Mouse (Mus musculus) heart, embryonic 16.5 days (tissue): Measurements from ENCODE around the gene Alyref2. TPM values are rescaled to one million over a fixed set of nuclear protein-coding genes. Genes with fewer than 3 reads are reported as not detected.
"Not testable (repeated sequence)": the region's sequence is repeated elsewhere in the genome, so short reads cannot be mapped to it uniquely, and the experiment has no call there.

Source experiments
- ATAC-seq: fragments of 200-750 bp; cut with Nextera tagmentation; replicated peaks from 2 replicates; pipeline ENCODE4 v1.8.0; 2017; ENCODE audit warnings: moderate number of reproducible peaks; ENCODE audit not compliant: insufficient read depth, low FRiP score; ENCODE audit errors: extremely low read depth
- H3K27ac ChIP-seq: fragments of 300-500 bp; sonication (generic); 2 replicates; pipeline ENCODE4 v1.5.1; 2014; ENCODE audit warnings: mild to moderate bottlenecking, low read length, control low read depth, moderate library complexity
- H3K27me3 ChIP-seq: fragments of 300-500 bp; sonication (generic); 2 replicates; pipeline ENCODE4 v1.6.1; 2014; ENCODE audit warnings: low read length, mixed read lengths; ENCODE audit not compliant: control insufficient read depth, insufficient read depth
- H3K36me3 ChIP-seq: fragments of 300-500 bp; sonication (generic); 2 replicates; pipeline ENCODE4 v1.6.1; 2014; ENCODE audit not compliant: control insufficient read depth, insufficient read depth
- H3K4me1 ChIP-seq: fragments of 300-500 bp; sonication (generic); 2 replicates; pipeline ENCODE4 v1.6.1; 2014; ENCODE audit warnings: low read length, mixed read lengths; ENCODE audit not compliant: control insufficient read depth, insufficient read depth
- H3K4me2 ChIP-seq: fragments of 300-500 bp; sonication (generic); 2 replicates; pipeline ENCODE4 v1.6.1; 2014; ENCODE audit warnings: low read depth, mild to moderate bottlenecking, control low read depth, low read length
- H3K4me3 ChIP-seq: fragments of 300-500 bp; sonication (generic); 2 replicates; pipeline ENCODE4 v1.5.1; 2014; ENCODE audit warnings: mild to moderate bottlenecking, control low read depth, low read length
- H3K9ac ChIP-seq: fragments of 300-500 bp; sonication (generic); 2 replicates; pipeline ENCODE4 v1.6.1; 2014; ENCODE audit warnings: low read length, control low read depth
- H3K9me3 ChIP-seq: fragments of 300-500 bp; sonication (generic); replicated peaks from 2 replicates; pipeline ENCODE4 v1.6.1; 2016; ENCODE audit warnings: low read length; ENCODE audit not compliant: control insufficient read depth
- WGBS: fragments of 180-500 bp; shearing (Covaris S2); extraction: QIAGEN DNeasy Blood & Tissue Kit; methylation state at CpG from one replicate; pipeline ENCODE4 v1.1.7; 2014; 5-methylcytosine and 5-hydroxymethylcytosine counted together
- polyA plus RNA-seq: library from polyadenylated mRNA; unstranded; fragments of >200 nt; fragmentation: Nextera tagmentation; extraction: Ambion mirVana; gene quantifications from 2 replicates; pipeline ENCODE4 v1.2.1, GENCODE M21; 2015

Gene Alyref2
- polyA plus RNA-seq, 1 experiment from 2014 or later = 17.2 TPM

DNA sequence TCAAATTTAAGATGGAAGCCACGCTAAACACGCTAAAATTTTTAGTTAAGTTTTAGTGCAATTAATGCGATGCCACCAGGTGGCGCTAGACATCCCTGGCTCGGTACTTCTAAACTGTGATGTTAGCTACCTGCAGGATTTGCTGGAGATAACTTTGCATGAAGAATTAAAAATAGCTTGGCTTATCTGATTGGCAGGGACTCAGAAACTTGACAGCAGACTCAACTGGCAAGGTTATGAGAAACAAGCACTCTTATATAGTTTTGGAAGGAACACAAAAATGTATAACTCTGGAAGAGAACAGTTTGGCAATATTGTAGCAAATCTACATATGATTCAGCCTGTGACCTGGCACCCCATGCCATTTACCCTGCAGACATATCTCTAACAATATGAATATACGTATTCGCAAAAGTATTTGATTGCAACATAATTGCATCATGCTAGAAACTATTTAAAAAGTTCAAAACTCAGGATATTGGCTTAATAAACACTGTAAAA is 32.9 kb upstream of the Alyref2 start:
- Histone ChIP-seq H3K27ac (peak overlapping the region; percentile 60; the same call in 1 of the 2 replicates), H3K4me1 (peaks cover 7% of the 10 kb centered on the region), H3K36me3 (no peaks in the 10 kb centered on the region), H3K4me3 (no peak overlapping the region), H3K9ac (no peak overlapping the region), H3K9me3 (no peaks in the 10 kb centered on the region), H3K4me2 (peak overlapping the region; percentile 37; the same call in 1 of the 2 replicates), H3K27me3 (no peaks in the 10 kb centered on the region)
- WGBS = 28% methylated on average over 7 of the region's 7 CpGs
- 0 out of 2 replicates have a peak, but pooled peaks have one; percentile 38 for ATAC-seq

DNA sequence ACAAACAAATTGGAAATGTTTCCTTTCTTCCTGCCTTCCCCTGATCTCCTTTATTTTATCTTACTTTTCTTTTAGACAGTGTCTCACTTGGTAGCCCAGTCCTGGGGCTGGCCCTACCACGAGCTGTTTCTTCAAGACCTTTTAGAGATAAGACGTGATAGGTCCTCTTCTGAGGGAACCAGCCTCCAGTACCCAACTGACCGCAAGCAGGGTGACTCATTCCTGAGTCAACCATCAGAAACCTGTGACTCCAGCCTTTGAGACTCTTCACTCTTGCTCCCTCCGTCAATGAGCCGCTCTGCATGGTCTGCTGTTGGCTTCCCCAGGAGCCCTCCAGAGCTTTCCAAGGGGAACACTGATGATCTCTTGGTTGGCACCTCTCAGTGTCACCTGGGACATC is 32.4 kb upstream of the Alyref2 start:
- WGBS = 51% methylated on average over 5 of the region's 5 CpGs
- H3K9me3 ChIP-seq = no peaks in the 10 kb centered on the region
- ATAC-seq = no peak; the same call in 1 of the 2 replicates

DNA sequence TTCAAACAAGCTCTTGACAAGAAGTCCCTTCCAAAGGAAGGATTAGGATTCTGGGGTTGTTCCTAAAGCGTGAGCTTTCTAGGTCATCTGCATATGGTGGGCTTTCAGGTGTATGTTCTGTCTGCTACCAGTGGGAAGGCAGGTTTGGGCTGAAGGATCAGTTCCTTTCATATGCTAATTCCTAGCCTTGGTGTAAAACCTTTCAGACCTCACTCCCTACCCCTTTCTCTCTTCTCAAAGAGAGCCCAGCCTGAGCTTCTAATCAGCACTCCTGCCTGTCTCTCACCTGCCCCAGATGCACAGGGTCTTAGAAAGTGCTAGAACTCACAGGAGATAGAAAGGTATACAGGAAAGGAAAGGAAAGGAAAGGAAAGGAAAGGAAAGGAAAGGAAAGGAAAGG is 31.8 kb upstream of the Alyref2 start:
- Histone ChIP-seq H3K9ac (no peak overlapping the region), H3K4me3 (no peak overlapping the region), H3K27ac (no peak overlapping the region), H3K4me1 (peaks cover 7% of the 10 kb centered on the region), H3K9me3 (no peaks in the 10 kb centered on the region), H3K36me3 (no peaks in the 10 kb centered on the region), H3K27me3 (no peaks in the 10 kb centered on the region), H3K4me2 (no peak overlapping the region)
- WGBS = 87% methylated on average over 1 of the region's 1 CpGs
- no peak for ATAC-seq

More for the DNA sequence above, 32.4 kb upstream of the Alyref2 start:
- no peak overlapping the region for H3K4me2 ChIP-seq
- peaks cover 7% of the 10 kb centered on the region for H3K4me1 ChIP-seq
- no peaks in the 10 kb centered on the region for H3K27me3 ChIP-seq
- H3K4me3 ChIP-seq = no peak overlapping the region
- H3K9ac ChIP-seq = no peak overlapping the region
- no peak overlapping the region for H3K27ac ChIP-seq
- H3K36me3 ChIP-seq = no peaks in the 10 kb centered on the region

DNA sequence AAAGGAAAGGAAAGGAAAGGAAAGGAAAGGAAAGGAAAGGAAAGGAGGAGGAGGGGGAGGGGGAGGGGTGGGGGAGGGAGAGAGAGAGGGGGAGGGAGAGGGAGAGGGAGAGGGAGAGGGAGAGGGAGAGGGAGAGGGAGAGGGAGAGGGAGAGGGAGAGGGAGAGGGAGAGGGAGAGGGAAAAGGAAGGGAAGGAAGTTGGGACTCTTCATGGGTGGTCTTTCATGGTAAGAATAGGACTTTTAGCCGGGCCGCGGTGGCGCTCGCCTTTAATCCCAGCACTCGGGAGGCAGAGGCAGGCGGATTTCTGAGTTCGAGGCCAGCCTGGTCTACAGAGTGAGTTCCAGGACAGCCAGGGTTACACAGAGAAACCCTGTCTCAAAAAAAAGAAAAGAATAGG is 31.3 kb upstream of the Alyref2 start:
- 92% methylated on average over 8 of the region's 8 CpGs for WGBS
- ATAC-seq, H3K27ac ChIP-seq, H3K4me2 ChIP-seq, H3K4me1 ChIP-seq, H3K4me3 ChIP-seq, H3K9ac ChIP-seq, H3K27me3 ChIP-seq, H3K9me3 ChIP-seq, H3K36me3 ChIP-seq: not testable (repeated sequence)

DNA sequence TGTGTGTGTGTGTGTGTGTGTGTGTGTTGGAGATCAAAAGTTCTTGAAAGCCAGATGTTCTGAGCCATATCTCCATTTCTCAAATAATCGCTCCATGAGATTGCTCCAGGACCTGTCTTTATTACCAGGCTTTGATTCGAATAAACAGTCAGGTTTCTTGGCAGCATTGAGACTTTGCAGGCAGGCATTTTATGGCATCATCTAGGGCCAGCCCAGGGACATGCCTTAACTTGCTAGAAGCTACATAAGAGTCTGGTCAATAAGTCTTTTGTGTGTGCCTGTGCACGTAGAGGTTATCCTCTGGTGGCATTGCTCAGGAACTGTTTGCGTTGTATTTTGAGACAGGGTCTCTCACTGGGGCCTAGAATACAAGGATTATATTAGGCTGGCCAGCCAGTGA is 29.8 kb upstream of the Alyref2 start:
- no peak overlapping the region for H3K27ac ChIP-seq
- H3K9ac ChIP-seq = no peak overlapping the region
- no peak overlapping the region for H3K4me3 ChIP-seq
- H3K36me3 ChIP-seq = no peaks in the 10 kb centered on the region
- whole genome bisulfite sequencing = 76% methylated on average over 4 of the region's 4 CpGs
- H3K27me3 ChIP-seq = no peaks in the 10 kb centered on the region
- ATAC-seq = no peak
- H3K9me3 ChIP-seq = no peaks in the 10 kb centered on the region
- H3K4me1 ChIP-seq = peaks cover 7% of the 10 kb centered on the region
- H3K4me2 ChIP-seq = no peak overlapping the region

DNA sequence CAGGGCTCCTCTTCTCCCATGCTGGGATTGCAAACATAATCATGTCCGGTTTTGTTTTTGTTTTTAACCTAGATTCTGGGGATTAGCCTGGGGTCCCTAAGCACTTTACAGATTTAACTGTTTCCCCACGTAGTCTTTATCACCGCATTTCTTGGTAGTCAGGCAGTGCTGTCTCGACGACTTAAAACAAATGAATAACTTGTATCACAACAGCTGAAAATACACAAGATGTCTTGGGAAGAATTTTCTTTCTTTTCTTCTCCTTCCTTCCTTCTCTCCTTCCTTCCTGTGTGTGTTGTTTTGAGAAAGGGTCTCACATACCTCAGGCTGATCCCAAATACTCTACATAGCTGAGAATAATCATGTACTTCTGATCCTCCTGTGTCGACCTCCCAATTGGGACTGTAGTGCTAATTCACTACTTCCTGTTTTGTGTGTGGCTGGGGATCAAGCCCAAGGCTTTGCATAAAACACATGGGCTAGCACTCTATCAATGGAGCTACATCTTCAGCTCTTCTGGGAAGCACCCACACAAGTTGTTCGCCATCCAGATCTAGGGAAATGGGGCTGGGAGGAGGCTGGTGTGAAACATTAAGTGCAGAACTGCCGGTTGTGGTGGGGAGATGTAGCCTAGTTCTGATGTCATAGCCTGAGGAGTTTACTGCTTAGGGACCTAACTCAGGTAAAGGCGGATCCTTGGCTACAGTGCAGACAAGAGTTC is 29.2 kb upstream of the Alyref2 start:
- H3K9me3 ChIP-seq = no peaks in the 10 kb centered on the region
- no peak for ATAC-seq
- H3K4me2 ChIP-seq = no peak overlapping the region
- no peaks in the 10 kb centered on the region for H3K27me3 ChIP-seq
- H3K4me3 ChIP-seq = no peak overlapping the region
- no peak overlapping the region for H3K9ac ChIP-seq
- WGBS = 62% methylated on average over 9 of the region's 9 CpGs
- peaks cover 7% of the 10 kb centered on the region for H3K4me1 ChIP-seq
- no peak overlapping the region for H3K27ac ChIP-seq
- no peaks in the 10 kb centered on the region for H3K36me3 ChIP-seq

DNA sequence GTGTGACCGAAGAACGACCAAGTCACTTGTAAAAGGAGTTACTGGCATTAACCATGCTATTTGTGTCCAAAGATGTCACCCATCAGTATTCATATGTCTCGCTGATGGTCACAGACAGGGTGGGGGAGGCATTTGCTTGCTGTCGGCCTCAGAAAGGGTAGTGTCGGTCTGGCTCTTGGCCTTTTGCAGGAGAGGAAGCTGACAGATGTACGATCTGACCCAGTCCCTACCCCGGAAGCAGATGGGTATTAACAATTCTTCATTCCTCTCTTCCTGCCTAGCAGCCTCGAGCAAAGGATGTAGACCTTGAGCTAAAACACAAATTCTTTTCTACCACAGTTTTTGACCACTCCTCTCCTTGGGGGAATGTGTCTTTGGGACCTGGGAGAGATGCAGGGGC is 26.2 kb upstream of the Alyref2 start:
- Histone ChIP-seq H3K4me2 (no peak overlapping the region), H3K4me3 (no peak overlapping the region), H3K36me3 (no peaks in the 10 kb centered on the region), H3K4me1 (no peaks in the 10 kb centered on the region), H3K27me3 (no peaks in the 10 kb centered on the region), H3K9me3 (peaks cover 4% of the 10 kb centered on the region), H3K27ac (no peak overlapping the region), H3K9ac (no peak overlapping the region)
- ATAC-seq = no peak
- 65% methylated on average over 8 of the region's 8 CpGs for WGBS

DNA sequence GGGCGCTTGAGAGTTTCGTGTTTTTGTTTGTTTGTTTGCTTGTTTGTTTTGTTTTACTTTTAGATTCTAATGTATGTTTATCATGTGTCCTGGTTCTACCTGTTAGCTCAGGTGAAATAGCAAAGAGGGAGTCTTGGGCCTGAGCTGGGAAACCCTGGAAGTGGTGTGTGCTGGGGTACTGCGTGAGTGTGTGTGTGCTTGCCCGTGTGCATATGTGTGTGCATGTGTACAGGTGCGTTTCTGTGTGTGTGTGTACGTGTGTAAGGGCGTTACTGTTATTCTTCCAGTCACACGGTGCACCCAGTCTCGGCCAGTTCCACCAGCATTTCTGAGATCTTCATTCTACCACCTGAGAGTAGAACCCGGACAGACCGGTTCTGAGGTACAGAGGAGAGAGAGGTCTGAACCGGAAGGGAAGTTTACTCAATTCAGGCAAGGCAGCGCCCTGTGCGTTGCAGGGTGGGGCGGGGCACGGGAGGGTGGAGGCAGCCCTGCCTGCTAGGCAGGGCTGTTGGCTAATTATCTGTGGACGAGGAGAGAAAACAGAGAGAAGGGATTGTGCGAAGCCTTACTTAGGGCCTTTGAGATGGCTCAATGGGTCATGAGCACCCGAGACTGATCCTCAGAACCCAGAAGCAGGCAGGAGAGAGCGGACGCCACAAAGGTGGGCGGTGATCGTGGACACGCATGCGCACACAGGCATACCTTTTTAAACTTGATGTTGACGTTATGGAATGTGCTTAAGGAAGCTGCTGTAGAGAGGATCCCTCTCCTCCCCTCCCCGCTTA is 25.3 kb upstream of the Alyref2 start:
- H3K9ac ChIP-seq = peak overlapping the region; percentile 6; the same call in 1 of the 2 replicates
- ATAC-seq = no peak

DNA sequence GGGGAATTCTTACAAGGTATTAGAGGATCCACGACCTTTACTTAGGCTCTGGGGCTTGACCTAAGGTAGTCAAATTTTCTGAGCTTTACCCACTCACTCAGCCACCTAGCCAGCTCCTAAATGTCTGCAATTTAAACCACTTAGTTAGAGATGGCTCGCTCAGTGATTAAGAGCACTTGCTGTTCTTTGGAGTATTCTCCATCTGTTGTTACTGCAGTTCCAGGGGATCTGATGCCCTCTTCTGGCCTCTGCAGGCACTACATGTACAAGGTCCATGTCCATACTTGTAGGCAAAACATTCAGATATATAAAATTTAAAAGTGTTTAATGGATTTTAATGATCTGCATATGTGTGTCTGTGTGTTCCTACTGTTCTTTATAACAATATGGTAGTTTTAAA is 24.3 kb upstream of the Alyref2 start:
- Histone ChIP-seq H3K36me3 (no peaks in the 10 kb centered on the region), H3K4me2 (no peak overlapping the region), H3K27ac (no peak overlapping the region), H3K4me1 (no peaks in the 10 kb centered on the region), H3K27me3 (no peaks in the 10 kb centered on the region), H3K9ac (no peak overlapping the region), H3K9me3 (peaks cover 8% of the 10 kb centered on the region), H3K4me3 (no peak overlapping the region)
- 35% methylated on average over 2 of the region's 2 CpGs for WGBS
- ATAC-seq = no peak

More for the DNA sequence above, 25.3 kb upstream of the Alyref2 start:
- H3K27me3 ChIP-seq = no peaks in the 10 kb centered on the region
- no peaks in the 10 kb centered on the region for H3K4me1 ChIP-seq
- H3K9me3 ChIP-seq = peaks cover 6% of the 10 kb centered on the region
- 61% methylated on average over 27 of the region's 27 CpGs for WGBS
- no peaks in the 10 kb centered on the region for H3K36me3 ChIP-seq
- peak overlapping the region; percentile 29 for H3K4me2 ChIP-seq
- no peak overlapping the region for H3K27ac ChIP-seq
- peak overlapping the region; percentile 28 for H3K4me3 ChIP-seq
